Mouse (Mus musculus): ENCODE measurements at regions not wholly inside any gene's neighbourhood (a gene's known extent, or its start where the extent isn't known, plus 50 kb on each side); places are given as distances from the start of the nearest gene placed in this dataset.

DNA sequence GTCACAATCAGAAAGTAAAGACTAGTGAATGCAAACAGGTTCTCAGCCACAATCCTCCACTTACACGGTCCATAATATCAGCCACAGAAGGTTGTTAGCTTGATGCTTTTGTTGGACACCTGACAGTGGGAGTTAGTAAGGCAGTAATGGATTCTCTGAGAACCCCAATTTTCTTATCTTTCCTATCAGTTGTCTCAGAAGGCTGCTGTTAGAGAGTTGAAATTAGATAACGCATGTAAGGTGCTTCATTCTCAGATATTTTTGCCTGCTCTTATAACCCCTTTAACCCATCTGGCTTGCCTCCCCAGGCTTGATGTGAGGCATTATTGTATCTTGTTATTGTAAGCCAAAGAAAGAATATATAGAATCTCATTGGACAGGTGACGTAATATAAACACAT, 63.0 kb upstream of the Ube2e3 start:
- 91% methylated on average over 3 of the region's 3 CpGs for WGBS
- Histone ChIP-seq H3K4me2 (no peak overlapping the region), H3K27me3 (replicated peaks) (no peaks in the 10 kb centered on the region), H3K9ac (no peak overlapping the region), H3K4me3 (no peak overlapping the region), H3K4me1 (no peaks in the 10 kb centered on the region), H3K27ac (no peak overlapping the region), H3K9me3 (no peaks in the 10 kb centered on the region), H3K36me3 (replicated peaks) (no peaks in the 10 kb centered on the region)
- ATAC-seq (replicated peaks), result no peak

DNA sequence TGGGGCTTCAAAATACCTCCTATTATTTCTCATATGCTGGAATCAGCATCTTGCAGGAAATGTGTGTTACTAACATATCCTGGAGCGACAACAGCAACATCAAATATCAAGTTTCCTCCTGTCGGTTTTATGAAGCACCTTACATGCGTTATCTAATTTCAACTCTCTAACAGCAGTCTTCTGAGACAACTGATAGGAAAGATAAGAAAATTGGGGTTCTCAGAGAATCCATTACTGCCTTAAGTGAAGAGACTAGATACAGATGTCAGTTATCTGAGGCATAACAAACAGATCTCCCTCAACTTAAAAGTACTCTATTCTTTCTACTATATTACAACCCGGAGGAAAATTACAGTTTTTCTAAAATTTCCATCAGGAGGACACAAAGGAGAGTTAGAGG, 64.4 kb upstream of the Ube2e3 start:
- no peak overlapping the region for H3K4me3 ChIP-seq
- no peak overlapping the region for H3K9ac ChIP-seq
- no peaks in the 10 kb centered on the region for H3K27me3 ChIP-seq (replicated peaks)
- ATAC-seq (replicated peaks), result no peak
- no peaks in the 10 kb centered on the region for H3K9me3 ChIP-seq
- H3K27ac ChIP-seq, result no peak overlapping the region
- H3K4me2 ChIP-seq, result no peak overlapping the region
- no peaks in the 10 kb centered on the region for H3K36me3 ChIP-seq (replicated peaks)
- H3K4me1 ChIP-seq, result no peaks in the 10 kb centered on the region
- 90% methylated on average over 4 of the region's 4 CpGs for WGBS

DNA sequence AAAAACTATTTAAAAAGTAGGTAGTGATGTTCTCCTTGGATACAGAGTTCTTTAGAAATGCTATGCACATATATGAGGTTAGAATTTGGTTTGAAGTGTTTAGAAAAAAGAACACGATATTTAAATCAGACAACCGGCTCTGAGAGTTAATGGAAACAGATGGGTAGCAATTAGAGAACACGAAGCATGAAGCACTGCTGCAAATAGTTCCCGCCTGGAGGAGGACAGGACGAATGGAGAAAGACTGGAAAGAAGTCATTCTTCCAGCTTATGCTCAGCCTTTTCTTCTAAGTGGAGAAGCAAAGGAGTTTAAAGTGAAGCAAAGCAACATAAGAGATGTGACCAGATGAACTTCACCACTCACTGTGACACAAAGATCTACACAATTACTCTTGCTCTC, 72.5 kb upstream of the Ube2e3 start:
- H3K4me3 ChIP-seq, result no peak overlapping the region
- no peak overlapping the region for H3K27ac ChIP-seq
- no peaks in the 10 kb centered on the region for H3K27me3 ChIP-seq (replicated peaks)
- no peaks in the 10 kb centered on the region for H3K4me1 ChIP-seq
- H3K36me3 ChIP-seq (replicated peaks), result no peaks in the 10 kb centered on the region
- ATAC-seq (replicated peaks), result no peak
- H3K9ac ChIP-seq, result no peak overlapping the region
- no peaks in the 10 kb centered on the region for H3K9me3 ChIP-seq
- no peak overlapping the region for H3K4me2 ChIP-seq
- WGBS, result 85% methylated on average over 5 of the region's 5 CpGs

DNA sequence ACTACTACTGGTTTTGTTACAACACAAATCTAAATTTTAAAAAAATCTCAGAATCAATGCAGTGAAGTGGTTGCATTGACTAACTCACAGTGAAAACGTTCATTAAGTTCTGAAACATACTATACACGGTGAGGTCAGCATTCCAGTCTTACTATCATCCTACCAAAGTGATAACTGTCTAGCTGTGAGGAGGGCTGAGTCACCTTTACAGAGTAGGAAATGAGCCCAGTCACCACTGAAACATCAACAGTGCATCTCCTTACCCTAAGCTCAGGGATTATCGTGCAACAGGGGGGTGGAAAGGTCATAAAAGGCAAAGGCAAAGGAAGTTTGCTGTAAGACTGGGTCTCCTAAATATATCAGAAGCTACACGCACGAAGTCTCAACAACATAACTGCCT, 73.2 kb upstream of the Ube2e3 start:
- Histone ChIP-seq H3K4me2 (no peak overlapping the region), H3K4me1 (no peaks in the 10 kb centered on the region), H3K27ac (no peak overlapping the region), H3K36me3 (replicated peaks) (no peaks in the 10 kb centered on the region), H3K4me3 (no peak overlapping the region), H3K27me3 (replicated peaks) (no peaks in the 10 kb centered on the region), H3K9me3 (no peaks in the 10 kb centered on the region), H3K9ac (no peak overlapping the region)
- no peak for ATAC-seq (replicated peaks)
- WGBS, result 85% methylated on average over 5 of the region's 5 CpGs

DNA sequence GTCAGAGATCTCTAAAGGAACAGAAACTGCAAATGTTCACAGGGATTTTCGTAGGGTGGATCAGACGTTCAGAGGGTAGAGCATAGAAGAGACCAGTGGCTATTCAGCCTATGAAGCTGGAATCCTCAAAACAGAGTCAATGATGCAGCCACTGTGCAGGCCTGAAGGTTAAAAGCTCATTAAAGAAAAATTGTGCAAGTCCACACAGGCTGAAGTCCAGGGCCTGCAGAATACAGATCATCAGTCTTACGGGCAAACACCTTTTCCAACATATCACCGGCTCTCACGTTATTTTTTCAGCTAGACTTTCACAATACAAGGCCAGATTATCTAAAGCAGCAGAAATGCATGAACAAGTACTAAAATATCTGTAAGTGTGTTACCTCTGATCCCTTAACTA, 78.8 kb upstream of the Ube2e3 start:
- Histone ChIP-seq H3K4me3 (no peak overlapping the region), H3K4me1 (no peaks in the 10 kb centered on the region), H3K36me3 (replicated peaks) (no peaks in the 10 kb centered on the region), H3K9ac (no peak overlapping the region), H3K27me3 (replicated peaks) (no peaks in the 10 kb centered on the region), H3K9me3 (no peaks in the 10 kb centered on the region), H3K27ac (no peak overlapping the region), H3K4me2 (no peak overlapping the region)
- 88% methylated on average over 5 of the region's 5 CpGs for WGBS
- no peak for ATAC-seq (replicated peaks)

DNA sequence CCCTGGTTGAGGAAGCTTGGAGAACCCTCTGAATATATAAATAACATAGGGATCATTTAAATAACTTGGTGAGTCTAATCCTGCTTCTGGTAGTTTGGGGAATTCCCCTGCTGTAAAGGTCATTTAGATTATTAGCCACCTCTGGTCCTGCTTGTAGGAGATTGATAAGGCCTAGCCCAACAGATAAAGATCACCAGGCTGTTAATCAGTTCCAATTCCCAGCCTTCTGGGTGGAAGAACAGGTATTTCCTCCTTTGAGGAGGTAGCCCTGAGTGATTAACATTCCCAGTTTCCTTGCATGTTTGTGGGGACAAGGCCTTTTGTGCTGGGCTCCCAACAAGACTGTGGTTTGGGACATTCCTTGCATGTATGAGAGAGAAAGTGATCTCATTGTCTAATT, 79.7 kb upstream of the Ube2e3 start:
- no peak overlapping the region for H3K9ac ChIP-seq
- no peak overlapping the region for H3K4me2 ChIP-seq
- ATAC-seq (replicated peaks), result no peak

DNA sequence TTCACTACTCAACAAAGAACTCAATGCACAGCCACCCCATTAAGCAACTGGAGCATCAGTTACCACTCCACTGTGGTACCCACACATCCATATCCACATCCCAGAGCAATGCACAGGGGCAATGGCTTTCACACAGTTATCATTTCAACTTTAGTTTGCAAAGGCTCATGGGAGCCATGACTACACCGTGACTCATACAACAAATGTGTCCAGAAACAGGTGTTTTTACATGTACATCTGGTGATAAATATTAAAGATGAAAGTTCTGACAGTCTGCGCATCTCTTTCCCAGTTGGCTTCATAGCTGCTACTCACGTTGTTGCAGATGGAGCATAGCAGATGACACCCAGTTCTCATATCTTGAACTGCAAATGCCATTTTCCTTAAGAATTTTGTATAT, 88.0 kb upstream of the Ube2e3 start:
- H3K36me3 ChIP-seq (replicated peaks), result no peaks in the 10 kb centered on the region
- H3K27me3 ChIP-seq (replicated peaks), result no peaks in the 10 kb centered on the region
- 94% methylated on average over 3 of the region's 3 CpGs for WGBS
- H3K4me3 ChIP-seq, result no peak overlapping the region
- H3K27ac ChIP-seq, result no peak overlapping the region
- no peak for ATAC-seq (replicated peaks)
- H3K4me1 ChIP-seq, result no peaks in the 10 kb centered on the region
- no peaks in the 10 kb centered on the region for H3K9me3 ChIP-seq
- no peak overlapping the region for H3K9ac ChIP-seq
- H3K4me2 ChIP-seq, result no peak overlapping the region

More for the DNA sequence above, 79.7 kb upstream of the Ube2e3 start:
- no peak overlapping the region for H3K4me3 ChIP-seq
- H3K27me3 ChIP-seq (replicated peaks), result no peaks in the 10 kb centered on the region
- no peaks in the 10 kb centered on the region for H3K9me3 ChIP-seq
- no peaks in the 10 kb centered on the region for H3K4me1 ChIP-seq
- no peak overlapping the region for H3K27ac ChIP-seq
- no peaks in the 10 kb centered on the region for H3K36me3 ChIP-seq (replicated peaks)

DNA sequence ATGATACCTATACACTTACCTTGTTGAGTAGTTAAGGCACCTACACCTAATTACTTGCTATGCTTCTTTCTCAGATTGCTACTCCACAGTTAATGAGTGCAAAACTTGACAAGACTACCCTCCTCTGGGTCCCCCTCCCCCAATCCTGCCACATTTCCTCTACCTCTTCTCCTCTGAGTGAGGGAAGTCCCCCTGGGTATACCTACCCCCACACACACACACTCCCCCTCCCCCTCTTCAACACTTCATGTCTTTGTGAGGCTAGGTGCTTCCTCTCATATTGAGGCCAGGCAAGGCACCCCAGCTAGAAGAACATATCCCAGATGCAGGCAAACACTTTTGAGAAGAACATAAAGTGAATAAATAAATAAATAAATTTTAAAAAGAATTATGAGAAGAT, 90.3 kb upstream of the Ube2e3 start:
- Histone ChIP-seq H3K4me1 (no peaks in the 10 kb centered on the region), H3K4me3 (no peak overlapping the region), H3K36me3 (replicated peaks) (no peaks in the 10 kb centered on the region), H3K27ac (no peak overlapping the region), H3K4me2 (no peak overlapping the region), H3K27me3 (replicated peaks) (no peaks in the 10 kb centered on the region), H3K9ac (no peak overlapping the region), H3K9me3 (no peaks in the 10 kb centered on the region)
- ATAC-seq (replicated peaks), result no peak

DNA sequence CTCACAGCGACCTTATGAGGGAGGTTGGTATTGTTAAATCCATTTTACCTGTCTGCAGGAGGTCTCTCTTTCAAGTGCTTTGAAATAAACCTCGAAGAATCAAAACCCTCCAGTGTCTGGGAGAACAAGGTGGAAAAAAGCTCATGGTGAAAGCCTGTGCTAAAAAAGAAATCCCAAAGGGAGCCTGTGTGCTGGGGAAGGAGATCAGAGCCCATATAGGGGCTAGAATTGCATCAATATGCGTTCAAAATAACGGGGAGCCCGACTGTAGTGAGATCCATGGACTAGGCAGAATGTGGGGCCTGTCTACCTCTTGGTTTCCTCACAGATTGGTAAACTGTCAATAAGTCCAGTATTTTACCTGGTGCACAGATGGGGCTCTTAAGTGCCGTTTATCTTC, 113.6 kb upstream of the Ube2e3 start:
- Histone ChIP-seq H3K36me3 (replicated peaks) (no peaks in the 10 kb centered on the region), H3K4me2 (no peak overlapping the region), H3K4me1 (peaks cover 2% of the 10 kb centered on the region; the same call in 1 of the 2 replicates), H3K27ac (no peak overlapping the region), H3K4me3 (no peak overlapping the region), H3K27me3 (replicated peaks) (no peaks in the 10 kb centered on the region), H3K9me3 (no peaks in the 10 kb centered on the region), H3K9ac (no peak overlapping the region)
- ATAC-seq (replicated peaks), result peak; percentile 73
- 57% methylated on average over 6 of the region's 6 CpGs for WGBS

DNA sequence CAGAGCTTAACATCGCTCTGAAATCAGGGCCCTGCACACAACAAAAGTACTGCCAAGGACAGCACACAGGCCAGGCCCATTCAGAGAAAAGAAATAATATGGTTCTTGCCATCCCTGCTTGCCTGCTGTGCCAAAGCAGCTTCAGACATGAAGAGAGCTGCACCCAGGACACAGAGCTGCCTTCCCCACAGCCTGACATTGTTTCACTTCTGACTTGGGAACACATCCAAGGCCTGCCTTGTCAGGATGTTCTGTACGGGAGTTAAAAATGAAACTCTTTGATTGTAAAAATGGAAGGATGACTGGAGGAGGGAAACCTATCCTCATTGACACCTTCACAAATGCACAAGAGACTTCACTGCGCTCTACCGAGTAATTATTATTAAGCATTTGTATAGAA, 114.0 kb upstream of the Ube2e3 start:
- no peaks in the 10 kb centered on the region for H3K9me3 ChIP-seq
- H3K4me1 ChIP-seq, result peaks cover 2% of the 10 kb centered on the region; the same call in 1 of the 2 replicates
- no peaks in the 10 kb centered on the region for H3K27me3 ChIP-seq (replicated peaks)
- H3K4me2 ChIP-seq, result no peak overlapping the region
- ATAC-seq (replicated peaks), result peak; percentile 70
- H3K36me3 ChIP-seq (replicated peaks), result no peaks in the 10 kb centered on the region
- H3K27ac ChIP-seq, result no peak overlapping the region
- no peak overlapping the region for H3K4me3 ChIP-seq
- H3K9ac ChIP-seq, result no peak overlapping the region
- WGBS, result 50% methylated on average over 4 of the region's 4 CpGs

DNA sequence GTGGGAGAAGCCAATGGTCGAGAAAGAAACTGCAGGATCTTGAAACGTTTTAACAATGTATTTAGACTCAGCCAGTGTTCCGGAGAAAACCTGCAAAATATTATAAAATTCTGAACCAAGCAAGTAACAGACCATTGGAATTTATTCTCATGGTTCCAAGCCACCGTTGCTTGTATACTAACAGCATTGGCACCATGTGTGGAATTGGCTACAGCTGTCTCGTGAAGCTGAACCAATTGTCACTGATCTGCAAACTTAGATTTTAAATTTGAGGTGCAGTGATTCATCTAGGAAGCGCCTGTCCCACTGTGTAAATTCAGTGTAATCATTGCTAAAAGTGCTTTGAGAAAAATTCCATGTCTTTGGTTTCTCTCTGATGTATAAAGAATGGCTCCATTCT, 137.8 kb upstream of the Ube2e3 start:
- WGBS, result 81% methylated on average over 6 of the region's 6 CpGs

DNA sequence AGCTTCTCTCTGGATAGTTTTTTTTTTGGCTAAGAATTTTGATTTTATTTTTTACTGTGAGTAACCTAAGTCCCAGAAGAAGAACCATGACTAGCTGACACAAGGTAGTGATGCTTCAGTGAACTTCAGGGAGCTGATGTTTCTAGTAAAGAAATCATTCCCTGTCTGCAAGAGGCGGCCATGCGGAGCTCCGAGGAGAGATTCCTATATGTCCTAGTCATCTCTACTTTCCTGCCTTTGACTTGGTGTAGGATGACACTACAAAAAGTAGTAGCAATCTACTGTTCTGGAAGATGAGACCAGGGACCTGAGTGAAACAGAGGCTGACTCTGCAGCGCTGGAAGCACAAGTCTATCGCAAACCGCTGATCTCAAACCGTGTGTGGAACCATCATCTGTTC, 141.9 kb upstream of the Ube2e3 start:
- 89% methylated on average over 7 of the region's 7 CpGs for WGBS
- H3K9me3 ChIP-seq, result no peaks in the 10 kb centered on the region
- no peak overlapping the region for H3K9ac ChIP-seq
- H3K27me3 ChIP-seq (replicated peaks), result no peaks in the 10 kb centered on the region
- H3K4me3 ChIP-seq, result no peak overlapping the region
- H3K27ac ChIP-seq, result no peak overlapping the region
- H3K36me3 ChIP-seq (replicated peaks), result no peaks in the 10 kb centered on the region
- no peaks in the 10 kb centered on the region for H3K4me1 ChIP-seq
- ATAC-seq (replicated peaks), result no peak
- H3K4me2 ChIP-seq, result no peak overlapping the region

More for the DNA sequence above, 137.8 kb upstream of the Ube2e3 start:
- H3K36me3 ChIP-seq (replicated peaks), result no peaks in the 10 kb centered on the region
- H3K4me1 ChIP-seq, result no peaks in the 10 kb centered on the region
- ATAC-seq (replicated peaks), result no peak
- no peak overlapping the region for H3K27ac ChIP-seq
- H3K27me3 ChIP-seq (replicated peaks), result no peaks in the 10 kb centered on the region
- H3K4me3 ChIP-seq, result no peak overlapping the region
- no peaks in the 10 kb centered on the region for H3K9me3 ChIP-seq
- no peak overlapping the region for H3K9ac ChIP-seq
- H3K4me2 ChIP-seq, result no peak overlapping the region

DNA sequence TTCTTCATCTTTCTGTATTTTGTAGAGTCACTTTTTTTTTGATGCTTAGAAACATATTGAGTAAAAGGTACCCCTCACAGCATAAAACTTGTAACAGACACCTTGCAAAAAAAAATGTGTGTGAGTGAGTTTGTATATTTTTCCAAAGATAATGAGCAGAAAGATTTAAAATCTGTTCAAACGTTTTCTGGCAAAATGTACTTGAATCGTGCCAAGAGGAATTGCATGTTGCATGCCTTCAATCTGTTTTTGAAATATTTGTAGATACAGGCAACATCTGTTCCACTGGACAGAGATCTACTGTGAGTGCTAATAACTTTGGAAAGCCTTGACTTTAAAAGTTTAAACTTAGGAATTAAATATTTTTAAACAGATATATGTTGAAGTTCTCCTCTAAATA, 143.5 kb upstream of the Ube2e3 start:
- no peak overlapping the region for H3K9ac ChIP-seq
- no peak overlapping the region for H3K4me2 ChIP-seq
- H3K4me1 ChIP-seq, result no peaks in the 10 kb centered on the region
- no peak for ATAC-seq (replicated peaks)
- H3K9me3 ChIP-seq, result no peaks in the 10 kb centered on the region
- no peaks in the 10 kb centered on the region for H3K27me3 ChIP-seq (replicated peaks)
- WGBS, result 69% methylated on average over 2 of the region's 2 CpGs
- H3K36me3 ChIP-seq (replicated peaks), result no peaks in the 10 kb centered on the region
- H3K4me3 ChIP-seq, result no peak overlapping the region
- no peak overlapping the region for H3K27ac ChIP-seq

DNA sequence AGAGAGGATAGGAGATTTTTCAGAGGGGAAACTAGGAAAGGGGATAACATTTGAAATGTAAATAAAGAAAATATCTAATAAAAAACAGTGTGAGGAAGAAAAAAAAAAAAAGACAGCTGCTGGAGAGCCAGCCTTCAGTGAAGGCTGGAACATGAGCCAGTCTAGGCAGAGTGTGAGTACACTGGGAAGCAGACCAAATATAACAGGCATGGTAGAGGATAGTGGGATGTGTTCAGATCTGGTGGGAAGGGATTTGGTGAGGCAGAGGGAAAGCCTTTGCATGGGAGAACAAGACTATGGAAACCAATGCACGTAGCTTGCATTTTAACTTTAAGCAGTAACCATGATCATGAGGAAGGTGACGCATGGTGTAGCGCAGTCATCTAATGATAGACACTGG, 144.5 kb upstream of the Ube2e3 start:
- Histone ChIP-seq H3K27me3 (replicated peaks) (no peaks in the 10 kb centered on the region), H3K9me3 (no peaks in the 10 kb centered on the region), H3K4me1 (no peaks in the 10 kb centered on the region), H3K27ac (no peak overlapping the region), H3K4me2 (no peak overlapping the region), H3K9ac (no peak overlapping the region), H3K36me3 (replicated peaks) (no peaks in the 10 kb centered on the region), H3K4me3 (no peak overlapping the region)
- no peak for ATAC-seq (replicated peaks)
- 98% methylated on average over 3 of the region's 3 CpGs for WGBS

All from midbrain, embryonic 15.5 days (tissue).